Mouse (Mus musculus) heart, embryonic 11.5 days (tissue): ENCODE measurements around the gene Rnf187. TPM values are rescaled to one million over a fixed set of nuclear protein-coding genes. Genes with fewer than 3 reads are reported as not detected.
A peak's percentile ranks its signal among the peaks of the same experiment; 100 is the strongest.

Experiments used
- ATAC-seq: fragments of 200-750 bp; cut with Nextera tagmentation; replicated peaks from 2 replicates; pipeline ENCODE4 v1.8.0; 2017; ENCODE audit warnings: moderate library complexity; ENCODE audit not compliant: insufficient number of reproducible peaks, low FRiP score, low TSS enrichment
- H3K27ac ChIP-seq: fragments of 300-500 bp; sonication (generic); 2 replicates; pipeline ENCODE4 v1.5.1; 2014; ENCODE audit warnings: mild to moderate bottlenecking, low read depth, low read length
- H3K27me3 ChIP-seq: fragments of 300-500 bp; sonication (generic); 2 replicates; pipeline ENCODE4 v1.6.1; 2014; ENCODE audit warnings: mild to moderate bottlenecking, low read length, mixed read lengths; ENCODE audit not compliant: control insufficient read depth, insufficient read depth
- H3K36me3 ChIP-seq: fragments of 300-500 bp; sonication (generic); 2 replicates; pipeline ENCODE4 v1.6.1; 2014; ENCODE audit warnings: mild to moderate bottlenecking, low read length, moderate library complexity, mixed read lengths; ENCODE audit not compliant: control insufficient read depth, insufficient read depth
- H3K4me1 ChIP-seq: fragments of 300-500 bp; sonication (generic); 2 replicates; pipeline ENCODE4 v1.6.1; 2014; ENCODE audit warnings: low read length; ENCODE audit not compliant: control insufficient read depth, insufficient read depth
- H3K4me2 ChIP-seq: fragments of 300-500 bp; sonication (generic); 2 replicates; pipeline ENCODE4 v1.6.1; 2014; ENCODE audit warnings: mild to moderate bottlenecking, moderate library complexity
- H3K4me3 ChIP-seq: fragments of 300-500 bp; sonication (generic); 2 replicates; pipeline ENCODE4 v1.5.1; 2014; ENCODE audit warnings: low read depth, low read length
- H3K9ac ChIP-seq: fragments of 300-500 bp; sonication (generic); 2 replicates; pipeline ENCODE4 v1.6.1; 2014; ENCODE audit warnings: mild to moderate bottlenecking, low read depth, low read length, moderate library complexity
- H3K9me3 ChIP-seq: fragments of 300-500 bp; sonication (generic); replicated peaks from 2 replicates; pipeline ENCODE4 v1.6.1; 2016; ENCODE audit warnings: low read length; ENCODE audit not compliant: control insufficient read depth
- WGBS: fragments of 180-500 bp; shearing (Covaris S2); extraction: QIAGEN DNeasy Blood & Tissue Kit; methylation state at CpG from one replicate; pipeline ENCODE4 v1.1.7; 2014; ENCODE audit not compliant: insufficient replicate concordance; 5-methylcytosine and 5-hydroxymethylcytosine counted together
- polyA plus RNA-seq: library from polyadenylated mRNA; unstranded; fragments of >200 nt; fragmentation: Nextera tagmentation; extraction: Ambion mirVana; gene quantifications from 2 replicates; pipeline ENCODE4 v1.2.1, GENCODE M21; 2014

The Rnf187 gene
- polyA plus RNA-seq, 1 experiment from 2014 or later = 172 TPM

DNA sequence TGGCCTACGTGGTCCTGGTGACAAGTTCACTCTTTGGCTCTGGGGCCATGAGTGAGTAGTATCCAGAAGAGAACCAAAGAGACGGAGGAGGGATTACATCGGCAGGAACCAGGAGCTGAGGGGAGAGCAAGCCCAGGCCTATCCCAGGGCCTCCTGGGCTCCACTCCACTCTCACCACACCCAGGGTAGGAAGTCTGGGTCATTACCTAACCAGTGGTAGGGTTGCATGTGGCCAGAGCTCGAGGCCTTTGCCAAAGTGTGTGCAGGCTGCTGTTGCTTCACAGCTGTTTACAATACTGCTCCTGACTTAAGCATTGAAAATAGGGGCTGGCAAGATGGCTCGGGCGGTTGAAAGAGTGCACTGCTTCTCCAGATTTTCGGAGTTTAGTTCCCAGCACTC is 40.9 kb upstream of the Rnf187 start:
- H3K9me3 ChIP-seq = no peaks in the 10 kb centered on the region
- H3K4me2 ChIP-seq = peak overlapping the region; percentile 97
- WGBS = 61% methylated on average over 7 of the region's 7 CpGs
- H3K27ac ChIP-seq = no peak overlapping the region
- peaks cover 30% of the 10 kb centered on the region for H3K4me1 ChIP-seq
- ATAC-seq = no peak
- H3K27me3 ChIP-seq = no peaks in the 10 kb centered on the region
- 0 out of 2 replicates have a peak, but pooled peaks cover 2% of the 10 kb centered on the region for H3K36me3 ChIP-seq
- H3K9ac ChIP-seq = peak overlapping the region; percentile 95
- H3K4me3 ChIP-seq = peak overlapping the region; percentile 99

DNA sequence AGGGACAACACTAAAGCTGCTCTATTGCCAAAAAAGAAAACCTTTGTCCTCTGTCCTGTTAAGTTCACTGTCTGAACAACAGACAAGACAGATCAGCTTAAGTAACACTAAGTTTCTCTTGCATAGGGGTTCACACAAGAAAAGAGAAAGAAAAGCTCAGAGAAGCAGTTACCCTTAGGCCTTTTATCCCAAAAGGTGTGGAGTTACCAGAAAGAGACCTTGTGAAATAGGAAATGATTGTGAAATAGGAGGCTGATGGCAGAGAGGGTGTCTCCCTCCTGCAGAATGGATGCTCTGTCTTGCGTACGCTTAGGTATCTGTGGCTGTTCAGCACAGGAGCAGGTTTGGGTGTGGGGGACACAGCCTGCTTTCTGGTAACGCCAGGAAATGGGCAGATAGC is 40.5 kb upstream of the Rnf187 start:
- ATAC-seq = no peak
- Histone ChIP-seq H3K36me3 (0 out of 2 replicates have a peak, but pooled peaks cover 2% of the 10 kb centered on the region), H3K27me3 (no peaks in the 10 kb centered on the region), H3K4me1 (peaks cover 26% of the 10 kb centered on the region), H3K9me3 (no peaks in the 10 kb centered on the region), H3K27ac (peak overlapping the region; percentile 41), H3K4me3 (peak overlapping the region; percentile 99), H3K9ac (peak overlapping the region; percentile 95), H3K4me2 (peak overlapping the region; percentile 97)
- 64% methylated on average over 3 of the region's 3 CpGs for WGBS

GRCm38 (mm10) chr11:58978706-58979030 is 40.0 kb upstream of the Rnf187 start:
- Histone ChIP-seq H3K4me3 (peak overlapping the region; percentile 99), H3K4me2 (peak overlapping the region; percentile 97), H3K27me3 (no peaks in the 10 kb centered on the region), H3K27ac (peak overlapping the region; percentile 80), H3K36me3 (0 out of 2 replicates have a peak, but pooled peaks cover 2% of the 10 kb centered on the region), H3K9ac (peak overlapping the region; percentile 95), H3K4me1 (peaks cover 21% of the 10 kb centered on the region), H3K9me3 (no peaks in the 10 kb centered on the region)
- 3% methylated on average over 5 of the region's 5 CpGs for WGBS
- no peak for ATAC-seq

DNA sequence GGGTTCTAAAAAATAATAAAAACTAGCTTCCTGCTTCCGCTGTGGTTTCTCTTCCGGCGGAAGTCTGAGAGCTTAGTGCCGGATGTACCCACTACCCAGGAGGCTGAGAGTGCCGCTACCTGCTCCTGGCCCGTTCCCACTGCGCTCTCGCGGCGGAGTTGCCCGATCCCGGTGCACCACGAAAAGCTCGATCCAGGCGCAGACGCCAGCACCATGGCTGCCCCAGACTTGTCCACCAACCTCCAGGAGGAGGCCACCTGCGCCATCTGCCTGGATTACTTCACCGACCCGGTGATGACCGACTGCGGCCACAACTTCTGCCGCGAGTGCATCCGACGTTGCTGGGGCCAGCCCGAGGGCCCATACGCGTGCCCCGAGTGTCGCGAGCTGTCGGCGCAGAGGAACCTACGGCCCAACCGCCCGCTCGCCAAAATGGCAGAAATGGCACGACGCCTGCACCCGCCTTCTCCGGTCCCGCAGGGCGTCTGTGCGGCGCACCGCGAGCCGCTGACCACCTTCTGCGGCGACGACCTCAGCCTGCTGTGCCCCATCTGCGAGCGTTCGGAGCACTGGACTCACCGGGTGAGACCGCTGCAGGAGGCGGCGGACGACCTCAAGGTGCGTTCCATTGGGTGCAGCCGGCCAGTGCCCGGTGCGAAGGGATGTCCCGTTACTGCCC is 39.5 kb upstream of the Rnf187 start, which contains the start of gene Trim11:
Trim11 (plus strand) TSS at position 67 of the 679 bp plus-strand sequence.
- peaks cover 19% of the 10 kb centered on the region for H3K4me1 ChIP-seq
- WGBS = under 1% methylated on average over 64 of the region's 64 CpGs

DNA sequence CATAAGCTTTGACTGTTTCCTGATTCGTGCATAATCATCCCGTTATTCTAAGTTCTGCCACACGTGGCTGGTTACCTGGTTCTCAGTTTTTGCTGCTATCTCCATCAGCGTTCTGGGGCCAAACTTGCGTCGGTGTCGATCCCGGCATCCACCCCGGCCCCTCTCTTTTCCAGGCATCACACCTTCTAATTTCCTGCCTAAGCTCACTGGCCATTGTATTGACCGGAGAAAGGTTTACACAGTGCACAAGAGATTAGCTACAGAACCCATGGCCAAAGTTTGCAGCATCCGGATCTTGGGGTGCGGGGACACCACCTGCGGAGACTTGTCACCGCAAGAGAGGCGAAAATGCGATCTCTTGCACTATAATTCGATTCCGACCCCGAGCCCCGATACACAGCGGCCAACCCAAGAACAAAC is 38.9 kb upstream of the Rnf187 start:
- peaks cover 19% of the 10 kb centered on the region for H3K4me1 ChIP-seq
- no peak for ATAC-seq
- H3K9me3 ChIP-seq = no peaks in the 10 kb centered on the region
- H3K9ac ChIP-seq = peak overlapping the region; percentile 95
- peak overlapping the region; percentile 99 for H3K4me3 ChIP-seq
- peak overlapping the region; percentile 97 for H3K4me2 ChIP-seq
- H3K36me3 ChIP-seq = 0 out of 2 replicates have a peak, but pooled peaks cover under 1% of the 10 kb centered on the region
- H3K27me3 ChIP-seq = no peaks in the 10 kb centered on the region
- peak overlapping the region; percentile 80 for H3K27ac ChIP-seq
- under 1% methylated on average over 21 of the region's 21 CpGs for WGBS

More for the DNA sequence above, 39.5 kb upstream of the Rnf187 start, which contains the start of gene Trim11:
- peak within 1 kb of the TSS; percentile 97 for H3K4me2 ChIP-seq
- no peaks in the 10 kb centered on the region for H3K27me3 ChIP-seq
- peak; percentile 58; the same call in 1 of the 2 replicates for ATAC-seq
- H3K9me3 ChIP-seq = no peaks in the 10 kb centered on the region
- peak within 1 kb of the TSS; percentile 99 for H3K4me3 ChIP-seq
- H3K9ac ChIP-seq = peak within 1 kb of the TSS; percentile 95
- H3K36me3 ChIP-seq = 0 out of 2 replicates have a peak, but pooled peaks cover 2% of the 10 kb centered on the region
- H3K27ac ChIP-seq = peak within 1 kb of the TSS; percentile 80

DNA sequence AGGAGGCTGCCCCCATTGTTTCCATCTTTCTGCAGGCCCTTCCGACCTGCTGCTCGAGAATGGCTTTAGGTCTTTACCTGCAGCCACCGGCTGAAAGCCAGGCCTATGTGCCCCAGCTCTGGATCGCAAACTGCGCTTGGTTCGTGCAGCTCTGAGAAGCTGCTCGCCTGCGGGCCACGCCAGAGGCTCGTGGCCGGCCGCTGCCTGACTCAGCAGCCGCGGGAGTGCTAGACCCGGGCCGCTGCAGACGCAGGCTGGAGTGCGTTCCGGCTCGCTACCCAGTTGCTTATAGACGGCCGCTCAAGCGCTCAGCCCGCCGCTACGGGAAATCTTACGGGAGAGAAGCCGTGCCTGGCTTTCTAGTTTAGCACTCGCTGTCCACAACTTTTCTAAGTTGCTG is 38.4 kb upstream of the Rnf187 start:
- Histone ChIP-seq H3K4me2 (peak overlapping the region; percentile 97), H3K9me3 (no peaks in the 10 kb centered on the region), H3K4me1 (peaks cover 18% of the 10 kb centered on the region), H3K4me3 (peak overlapping the region; percentile 99), H3K36me3 (no peaks in the 10 kb centered on the region), H3K27ac (peak overlapping the region; percentile 80), H3K9ac (peak overlapping the region; percentile 95), H3K27me3 (no peaks in the 10 kb centered on the region)
- 0% methylated on average over 29 of the region's 29 CpGs for WGBS
- no peak for ATAC-seq

- H3K27me3 ChIP-seq = no peaks in the 10 kb centered on the region
- no peak overlapping the region for H3K4me3 ChIP-seq
- H3K9ac ChIP-seq = no peak overlapping the region
- no peaks in the 10 kb centered on the region for H3K36me3 ChIP-seq
- H3K4me1 ChIP-seq = peaks cover 13% of the 10 kb centered on the region
- ATAC-seq = no peak
- no peak overlapping the region for H3K4me2 ChIP-seq
- H3K27ac ChIP-seq = no peak overlapping the region
- no peaks in the 10 kb centered on the region for H3K9me3 ChIP-seq
- 75% methylated on average over 3 of the region's 3 CpGs for WGBS
Measured at GRCm38 (mm10) chr11:58974414-58974813, 35.7 kb upstream of the Rnf187 start.

- ATAC-seq = no peak
- Histone ChIP-seq H3K9ac (no peak overlapping the region), H3K27me3 (no peaks in the 10 kb centered on the region), H3K27ac (no peak overlapping the region), H3K36me3 (no peaks in the 10 kb centered on the region), H3K4me2 (no peak overlapping the region), H3K4me3 (no peak overlapping the region), H3K9me3 (no peaks in the 10 kb centered on the region), H3K4me1 (peaks cover 7% of the 10 kb centered on the region)
- WGBS = 80% methylated on average over 3 of the region's 3 CpGs
Measured at GRCm38 (mm10) chr11:58971796-58972195, 33.1 kb upstream of the Rnf187 start.
